Mouse (Mus musculus) midbrain, embryonic 15.5 days (tissue): ENCODE measurements around the gene Gab2. TPM values are rescaled to one million over a fixed set of nuclear protein-coding genes. Genes with fewer than 3 reads are reported as not detected.

Source experiments
- ATAC-seq: fragments of 200-750 bp; cut with Nextera tagmentation; replicated peaks from 2 replicates; pipeline ENCODE4 v1.8.0; 2017; ENCODE audit warnings: moderate TSS enrichment
- H3K27ac ChIP-seq: fragments of 300-500 bp; sonication (generic); 2 replicates; pipeline ENCODE4 v1.5.1; 2015; ENCODE audit warnings: mild to moderate bottlenecking, inconsistent platforms
- H3K27me3 ChIP-seq: fragments of 300-500 bp; sonication (generic); replicated peaks from 2 replicates; pipeline ENCODE4 v1.6.1; 2015; ENCODE audit warnings: inconsistent platforms
- H3K36me3 ChIP-seq: fragments of 300-500 bp; sonication (generic); replicated peaks from 2 replicates; pipeline ENCODE4 v1.6.1; 2015; ENCODE audit warnings: inconsistent platforms
- H3K4me1 ChIP-seq: fragments of 300-500 bp; sonication (generic); 2 replicates; pipeline ENCODE4 v1.6.1; 2015; ENCODE audit warnings: inconsistent platforms
- H3K4me2 ChIP-seq: fragments of 300-500 bp; sonication (generic); 2 replicates; pipeline ENCODE4 v1.6.1; 2015; ENCODE audit warnings: inconsistent platforms, mild to moderate bottlenecking, moderate library complexity
- H3K4me3 ChIP-seq: fragments of 300-500 bp; sonication (generic); 2 replicates; pipeline ENCODE4 v1.5.1; 2015; ENCODE audit warnings: mild to moderate bottlenecking, inconsistent platforms
- H3K9ac ChIP-seq: fragments of 300-500 bp; sonication (generic); 2 replicates; pipeline ENCODE4 v1.6.1; 2015; ENCODE audit warnings: mild to moderate bottlenecking, inconsistent platforms
- H3K9me3 ChIP-seq: fragments of 300-500 bp; sonication (generic); 2 replicates; pipeline ENCODE4 v1.6.1; 2016; ENCODE audit warnings: inconsistent platforms
- WGBS: fragments of 180-500 bp; shearing (Covaris S2); methylation state at CpG from one replicate; pipeline ENCODE4 v1.1.7; 2015; ENCODE audit warnings: mixed read lengths; 5-methylcytosine and 5-hydroxymethylcytosine counted together
- polyA plus RNA-seq: library from polyadenylated mRNA; unstranded; fragments of >200 nt; fragmentation: Nextera tagmentation; extraction: Ambion mirVana; gene quantifications from 2 replicates; pipeline ENCODE4 v1.2.1, GENCODE M21; 2015

The Gab2 gene
- polyA plus RNA-seq, 1 experiment from 2014 or later: 23.3 TPM

DNA sequence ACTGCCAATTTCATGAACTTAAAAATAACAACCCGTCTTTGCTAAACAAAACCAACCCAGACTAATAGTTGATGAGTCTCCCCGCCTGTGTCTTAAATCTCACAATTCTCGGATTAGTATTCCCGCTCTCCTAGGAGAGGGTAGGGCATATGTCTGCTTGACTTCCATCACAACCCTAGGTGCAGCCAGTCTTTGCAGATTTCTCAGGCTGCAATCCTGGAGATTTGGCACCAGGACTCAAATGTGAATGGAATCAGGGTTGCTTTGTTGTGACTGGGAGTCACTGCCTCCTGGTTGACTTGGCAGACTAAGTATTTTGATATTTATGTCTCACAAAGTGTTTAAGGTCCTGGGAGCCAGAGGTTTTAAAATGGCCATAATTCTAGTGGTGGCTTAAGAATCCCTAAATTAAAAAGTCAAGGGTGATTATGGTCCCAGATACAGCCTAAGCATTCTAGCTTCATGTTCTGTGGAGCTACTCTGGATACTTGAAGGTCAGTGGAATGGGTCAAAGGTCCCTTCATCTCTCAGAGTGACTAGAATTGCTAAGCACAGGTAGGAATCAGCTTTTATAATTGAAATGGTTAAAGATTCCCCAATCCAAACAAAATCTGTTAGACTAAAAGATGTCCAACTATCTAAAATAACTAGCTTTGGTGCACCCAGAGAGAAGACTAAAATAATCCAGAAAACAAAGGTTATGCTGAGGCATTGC is 1.6 kb upstream of the Gab2 start:
- no peak overlapping the region for H3K27ac ChIP-seq
- H3K4me2 ChIP-seq: no peak overlapping the region
- no peak for ATAC-seq
- H3K9ac ChIP-seq: no peak overlapping the region
- no peaks in the 10 kb centered on the region for H3K36me3 ChIP-seq
- H3K27me3 ChIP-seq: no peaks in the 10 kb centered on the region
- H3K4me1 ChIP-seq: peaks cover 17% of the 10 kb centered on the region
- 77% methylated on average over 4 of the region's 4 CpGs for WGBS
- no peak overlapping the region for H3K4me3 ChIP-seq
- no peaks in the 10 kb centered on the region for H3K9me3 ChIP-seq

- H3K27ac ChIP-seq: peak overlapping the region; percentile 82
- peak overlapping the region; percentile 76 for H3K4me2 ChIP-seq
- 36% methylated on average over 4 of the region's 4 CpGs for WGBS
- peak overlapping the region; percentile 91 for H3K9ac ChIP-seq
- ATAC-seq: no peak; the same call in 1 of the 2 replicates
- no peaks in the 10 kb centered on the region for H3K36me3 ChIP-seq
- peak overlapping the region; percentile 79 for H3K4me3 ChIP-seq
- H3K4me1 ChIP-seq: peaks cover 17% of the 10 kb centered on the region
- H3K9me3 ChIP-seq: no peaks in the 10 kb centered on the region
- no peaks in the 10 kb centered on the region for H3K27me3 ChIP-seq
Measured at GRCm38 (mm10) chr7:97080621-97081241, 655 bp upstream of the Gab2 start.

GRCm38 (mm10) chr7:97081959-97082218 is 503 bp downstream of the Gab2 start:
- Histone ChIP-seq H3K9ac (peak overlapping the region; percentile 91), H3K27ac (peak overlapping the region; percentile 82), H3K4me1 (peaks cover 17% of the 10 kb centered on the region), H3K27me3 (no peaks in the 10 kb centered on the region), H3K4me2 (peak overlapping the region; percentile 76), H3K36me3 (no peaks in the 10 kb centered on the region), H3K9me3 (no peaks in the 10 kb centered on the region), H3K4me3 (peak overlapping the region; percentile 79)
- WGBS: under 1% methylated on average over 35 of the region's 38 CpGs
- ATAC-seq: peak; percentile 71

DNA sequence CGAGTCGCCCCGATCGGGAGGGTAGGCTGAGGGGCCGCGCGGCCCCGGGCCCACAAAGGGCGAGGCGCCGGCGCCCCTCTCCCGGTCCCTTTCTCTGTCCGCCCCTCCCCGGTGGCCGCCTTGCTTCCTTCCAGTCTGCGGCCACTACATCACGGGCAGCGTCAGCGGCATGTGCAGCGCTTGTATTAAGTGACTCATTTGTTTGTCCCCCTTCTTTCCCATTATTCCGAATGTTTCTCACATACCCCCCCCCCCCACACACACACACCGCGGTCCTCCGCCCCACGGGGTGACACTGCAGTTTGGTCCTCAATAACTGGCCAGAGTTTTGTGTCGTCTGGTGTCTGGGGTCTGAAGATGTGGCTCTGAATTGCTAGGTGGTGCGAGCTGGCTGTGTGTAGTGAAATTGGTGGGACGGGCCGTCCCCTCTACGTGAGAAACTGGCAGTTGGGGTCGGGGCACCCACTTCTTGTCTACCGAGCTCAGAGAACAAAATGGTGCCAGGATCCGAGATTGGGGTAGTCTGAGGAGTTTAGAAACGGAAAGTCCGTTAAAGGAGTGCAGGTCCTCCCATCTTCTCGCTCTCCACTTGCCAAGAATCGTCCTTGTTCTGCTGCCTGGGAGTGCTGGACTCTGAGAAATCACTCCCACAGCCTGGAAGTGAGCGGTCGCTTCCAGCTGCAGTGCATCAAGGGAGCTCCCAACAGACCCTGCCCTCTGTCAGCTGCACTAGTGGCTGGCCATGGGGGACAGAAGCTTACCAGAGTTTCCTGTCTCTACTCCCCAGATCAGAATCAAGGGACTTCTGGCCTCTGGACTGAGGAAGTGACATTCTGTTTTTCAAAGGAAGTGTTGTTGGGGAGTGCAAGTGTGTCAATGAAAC is 1.1 kb downstream of the Gab2 start:
- Histone ChIP-seq H3K4me2 (peak overlapping the region; percentile 76), H3K27me3 (no peaks in the 10 kb centered on the region), H3K27ac (peak overlapping the region; percentile 82), H3K36me3 (no peaks in the 10 kb centered on the region), H3K9ac (peak overlapping the region; percentile 91), H3K9me3 (no peaks in the 10 kb centered on the region), H3K4me3 (peak overlapping the region; percentile 79), H3K4me1 (peaks cover 17% of the 10 kb centered on the region)
- ATAC-seq: peak; percentile 72
- WGBS: under 1% methylated on average over 39 of the region's 40 CpGs

DNA sequence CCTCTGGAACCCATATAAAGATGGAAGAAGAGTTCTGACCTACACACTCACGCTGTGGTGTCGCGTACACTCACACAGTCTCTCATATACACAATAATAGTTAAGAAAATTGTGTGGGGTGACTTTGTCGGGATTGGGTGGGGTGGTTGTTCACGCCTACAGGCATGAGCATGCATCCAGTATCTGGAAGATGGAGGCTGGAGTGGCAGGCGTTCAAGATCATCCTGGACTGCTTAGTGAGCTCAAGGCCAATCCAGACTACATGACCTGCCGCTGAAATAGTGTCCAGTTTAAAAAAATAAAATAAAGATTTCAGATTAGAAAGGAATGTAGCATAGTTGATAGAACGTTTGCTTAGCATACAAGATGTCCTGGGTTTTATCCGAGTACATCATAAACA is 2.2 kb downstream of the Gab2 start:
- 83% methylated on average over 9 of the region's 9 CpGs for WGBS
- H3K9me3 ChIP-seq: no peaks in the 10 kb centered on the region
- H3K9ac ChIP-seq: no peak overlapping the region
- no peaks in the 10 kb centered on the region for H3K36me3 ChIP-seq
- peaks cover 17% of the 10 kb centered on the region for H3K4me1 ChIP-seq
- 0 out of 2 replicates have a peak overlapping the region, but pooled peaks have one; percentile 79 for H3K4me3 ChIP-seq
- 0 out of 2 replicates have a peak overlapping the region, but pooled peaks have one; percentile 76 for H3K4me2 ChIP-seq
- ATAC-seq: no peak
- no peak overlapping the region for H3K27ac ChIP-seq
- no peaks in the 10 kb centered on the region for H3K27me3 ChIP-seq

DNA sequence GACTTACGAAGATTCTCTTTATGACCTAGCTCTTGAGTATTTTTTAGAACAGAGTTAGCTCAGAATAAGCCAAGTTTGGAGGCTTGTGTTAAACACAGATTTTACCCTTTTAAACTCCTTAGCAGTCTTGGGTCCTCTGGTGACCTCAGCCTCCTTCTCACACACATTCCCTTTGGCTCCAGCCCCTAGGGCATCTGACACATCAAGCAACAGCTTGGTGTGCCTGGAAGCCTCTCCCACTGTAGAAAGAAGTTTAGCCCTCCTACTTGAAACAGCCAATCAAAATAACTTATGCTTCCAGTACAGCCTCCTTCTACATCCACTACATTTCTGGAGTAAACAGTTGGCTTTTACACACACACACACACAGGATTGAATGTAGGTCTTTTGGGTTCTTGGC is 2.8 kb downstream of the Gab2 start:
- no peak for ATAC-seq
- Histone ChIP-seq H3K4me2 (no peak overlapping the region), H3K36me3 (no peaks in the 10 kb centered on the region), H3K4me1 (peaks cover 17% of the 10 kb centered on the region), H3K27ac (no peak overlapping the region), H3K9ac (no peak overlapping the region), H3K27me3 (no peaks in the 10 kb centered on the region), H3K4me3 (no peak overlapping the region), H3K9me3 (no peaks in the 10 kb centered on the region)
- 95% methylated on average over 1 of the region's 1 CpGs for WGBS

DNA sequence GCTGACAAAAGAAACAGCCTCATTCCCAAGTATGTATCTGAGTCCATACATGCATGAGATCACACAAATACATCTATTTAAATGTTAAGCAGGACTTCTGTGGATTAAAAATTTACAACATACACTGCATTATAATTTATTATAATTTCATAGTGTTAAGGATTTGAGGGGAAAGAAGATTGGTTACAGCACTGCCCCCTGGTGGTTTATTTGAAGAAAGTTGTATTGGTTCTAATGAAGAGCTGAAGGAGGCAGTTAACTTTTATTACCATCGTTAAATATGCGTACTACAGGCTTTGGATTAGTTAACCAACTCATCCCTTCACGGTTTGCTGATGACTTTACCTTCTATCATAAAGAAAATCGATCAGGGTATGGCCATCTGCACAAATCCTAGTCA is 3.9 kb downstream of the Gab2 start:
- H3K27me3 ChIP-seq: no peaks in the 10 kb centered on the region
- H3K36me3 ChIP-seq: no peaks in the 10 kb centered on the region
- ATAC-seq: no peak
- H3K4me3 ChIP-seq: no peak overlapping the region
- H3K4me2 ChIP-seq: no peak overlapping the region
- H3K9ac ChIP-seq: no peak overlapping the region
- WGBS: 12% methylated on average over 4 of the region's 4 CpGs
- peaks cover 17% of the 10 kb centered on the region for H3K4me1 ChIP-seq
- H3K9me3 ChIP-seq: no peaks in the 10 kb centered on the region
- no peak overlapping the region for H3K27ac ChIP-seq

DNA sequence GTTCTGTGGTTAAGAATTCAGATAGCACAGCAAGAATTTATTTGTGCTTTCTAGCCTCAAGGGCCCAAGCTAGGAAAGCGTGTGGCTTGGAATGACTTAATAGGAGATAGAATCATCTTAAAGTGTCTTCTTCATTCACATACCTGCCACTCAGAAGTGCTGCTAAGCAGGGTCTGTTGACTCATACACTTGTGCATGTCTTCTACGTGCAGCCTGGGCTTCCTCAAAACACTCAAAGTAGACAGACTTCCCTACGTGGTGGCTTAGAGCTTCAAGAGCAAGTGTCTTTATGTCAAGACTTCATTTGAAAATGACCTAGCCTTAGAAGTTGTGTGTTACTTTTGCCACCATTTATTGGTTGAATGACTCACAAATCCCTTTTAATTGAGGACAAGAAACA is 12.9 kb downstream of the Gab2 start:
- Histone ChIP-seq H3K9ac (no peak overlapping the region), H3K4me3 (no peak overlapping the region), H3K9me3 (no peaks in the 10 kb centered on the region), H3K27me3 (no peaks in the 10 kb centered on the region), H3K4me2 (no peak overlapping the region), H3K36me3 (no peaks in the 10 kb centered on the region), H3K4me1 (no peaks in the 10 kb centered on the region), H3K27ac (no peak overlapping the region)
- no peak for ATAC-seq
- 83% methylated on average over 3 of the region's 3 CpGs for WGBS

GRCm38 (mm10) chr7:97108119-97108518 is 26.7 kb downstream of the Gab2 start:
- Histone ChIP-seq H3K9me3 (no peaks in the 10 kb centered on the region), H3K36me3 (no peaks in the 10 kb centered on the region), H3K9ac (no peak overlapping the region), H3K4me1 (no peaks in the 10 kb centered on the region), H3K27me3 (no peaks in the 10 kb centered on the region), H3K4me2 (no peak overlapping the region), H3K27ac (no peak overlapping the region), H3K4me3 (no peak overlapping the region)
- ATAC-seq: no peak
- 94% methylated on average over 3 of the region's 3 CpGs for WGBS

GRCm38 (mm10) chr7:97128949-97129348 is 47.6 kb downstream of the Gab2 start:
- H3K4me3 ChIP-seq: no peak overlapping the region
- no peaks in the 10 kb centered on the region for H3K27me3 ChIP-seq
- no peak overlapping the region for H3K4me2 ChIP-seq
- H3K4me1 ChIP-seq: no peaks in the 10 kb centered on the region
- H3K27ac ChIP-seq: 0 out of 2 replicates have a peak overlapping the region, but pooled peaks have one; percentile 1
- no peak for ATAC-seq
- no peak overlapping the region for H3K9ac ChIP-seq
- 14% methylated on average over 1 of the region's 1 CpGs for WGBS
- H3K36me3 ChIP-seq: peaks cover 3% of the 10 kb centered on the region
- H3K9me3 ChIP-seq: no peaks in the 10 kb centered on the region

DNA sequence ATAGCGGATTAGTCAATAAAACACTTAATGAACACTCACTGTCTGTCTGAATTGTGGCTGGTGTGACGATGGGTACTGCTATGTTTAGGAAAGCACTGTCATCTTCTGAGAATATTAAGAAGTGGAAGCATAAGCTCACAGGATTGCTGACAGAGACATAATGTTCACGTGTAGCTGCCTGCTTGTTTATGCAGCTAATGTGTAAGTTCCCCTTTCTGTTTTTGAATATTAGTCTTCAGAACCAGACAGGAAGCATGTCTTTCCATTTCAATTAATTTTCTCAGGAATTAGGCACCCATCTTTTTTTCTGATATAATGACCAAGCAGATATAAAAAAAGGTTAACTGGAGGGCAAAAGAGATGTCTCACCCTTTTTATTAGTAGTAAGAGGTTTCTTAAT is 55.1 kb downstream of the Gab2 start:
- no peak overlapping the region for H3K4me2 ChIP-seq
- H3K27me3 ChIP-seq: no peaks in the 10 kb centered on the region
- peaks cover 3% of the 10 kb centered on the region; the same call in 1 of the 2 replicates for H3K36me3 ChIP-seq
- H3K9me3 ChIP-seq: 0 out of 2 replicates have a peak, but pooled peaks cover 2% of the 10 kb centered on the region
- no peak overlapping the region for H3K27ac ChIP-seq
- 75% methylated on average over 3 of the region's 3 CpGs for WGBS
- H3K9ac ChIP-seq: no peak overlapping the region
- ATAC-seq: no peak
- H3K4me1 ChIP-seq: no peaks in the 10 kb centered on the region
- no peak overlapping the region for H3K4me3 ChIP-seq

- 76% methylated on average over 2 of the region's 2 CpGs for WGBS
- Histone ChIP-seq H3K4me2 (no peak overlapping the region), H3K27ac (no peak overlapping the region), H3K36me3 (no peaks in the 10 kb centered on the region), H3K9ac (no peak overlapping the region), H3K9me3 (no peaks in the 10 kb centered on the region), H3K4me1 (no peaks in the 10 kb centered on the region), H3K27me3 (no peaks in the 10 kb centered on the region), H3K4me3 (no peak overlapping the region)
- ATAC-seq: 0 out of 2 replicates have a peak, but pooled peaks have one; percentile 48
Measured at GRCm38 (mm10) chr7:97151082-97151813, 69.9 kb downstream of the Gab2 start.
